Mouse (Mus musculus) monocyte, adult 5-6 weeks (primary cell): ENCODE data around the gene Gm9844. TPM values are rescaled to one million over a fixed set of nuclear protein-coding genes. Genes with fewer than 3 reads are reported as not detected.
A peak's percentile ranks its signal among the peaks of the same experiment; 100 is the strongest.
"Not testable (repeated sequence)": the region's sequence is repeated elsewhere in the genome, so short reads cannot be mapped to it uniquely, and the experiment has no call there.

ENCODE experiments used
- ATAC-seq: fragments of 153-309, 156-312 bp; replicated peaks from 2 replicates; pipeline ENCODE4 v1.8.0; 2017; ENCODE audit warnings: mild to moderate bottlenecking; ENCODE audit not compliant: low TSS enrichment, insufficient number of reproducible peaks, severe bottlenecking, poor library complexity, low FRiP score
- total RNA-seq: library from RNA; stranded (forward); fragments of 200-1000, 200-491, 200-594 nt; gene quantifications from 3 replicates; pipeline ENCODE4 v1.2.3, GENCODE M21; 2017

Gm9844 gene
- total RNA-seq, 1 experiment from 2014 or later = 19.1 TPM

- no peak for ATAC-seq
Observed at GRCm38 (mm10) chr7:24892125-24892583, 30.1 kb downstream of the Gm9844 start.

- not testable (repeated sequence) for ATAC-seq
Observed at GRCm38 (mm10) chr7:24895749-24896148, 33.7 kb downstream of the Gm9844 start.

- no peak for ATAC-seq
Observed at GRCm38 (mm10) chr7:24896269-24896668, 34.3 kb downstream of the Gm9844 start.

- peak; percentile 18; the same call in 1 of the 2 replicates for ATAC-seq
Observed at GRCm38 (mm10) chr7:24897224-24897623, 35.2 kb downstream of the Gm9844 start, which contains the start of gene Cd79a. Gene Cd79a, plus strand, starts transcription at chr7:24897381.

- no peak for ATAC-seq
Observed at GRCm38 (mm10) chr7:24897959-24898358, 35.9 kb downstream of the Gm9844 start.

GRCm38 (mm10) chr7:24901114-24901513, 39.1 kb downstream of the Gm9844 start:
- peak; percentile 18 for ATAC-seq

- ATAC-seq = peak; percentile 27
Observed at GRCm38 (mm10) chr7:24901842-24902241, 39.8 kb downstream of the Gm9844 start.

GRCm38 (mm10) chr7:24902264-24902629, 40.2 kb downstream of the Gm9844 start:
- peak; percentile 3; the same call in 1 of the 2 replicates for ATAC-seq

- ATAC-seq = peak; percentile 4; the same call in 1 of the 2 replicates
Observed at GRCm38 (mm10) chr7:24902630-24903443, 40.8 kb downstream of the Gm9844 start, which contains the start of gene Arhgef1. Gene Arhgef1, plus strand, starts transcription at chr7:24902912.

- no peak for ATAC-seq
Observed at GRCm38 (mm10) chr7:24903444-24903825, 41.4 kb downstream of the Gm9844 start.

GRCm38 (mm10) chr7:24904070-24904483, 42.1 kb downstream of the Gm9844 start:
- peak; percentile 74 for ATAC-seq

- no peak for ATAC-seq
Observed at GRCm38 (mm10) chr7:24904936-24905335, 42.9 kb downstream of the Gm9844 start.

- ATAC-seq = no peak
Observed at GRCm38 (mm10) chr7:24906551-24906950, 44.5 kb downstream of the Gm9844 start.

- no peak for ATAC-seq
Observed at GRCm38 (mm10) chr7:24907211-24907748, 45.3 kb downstream of the Gm9844 start.

Other genes with a start within 250 kb of the Gm9844 start
- gene Lypd3, start 225.7 kb upstream of the Gm9844 start, total RNA-seq = not detected in 3 replicates
- not detected in 3 replicates for gene Tex101, start 185.5 kb upstream of the Gm9844 start, total RNA-seq
- not detected in 3 replicates for gene BC049730, start 153.0 kb upstream of the Gm9844 start, total RNA-seq
- not detected in 3 replicates for gene Gm4763, start 135.3 kb upstream of the Gm9844 start, total RNA-seq
- gene Cd177, start 101.9 kb upstream of the Gm9844 start, total RNA-seq = 1.9 to 6.7 TPM (median 5.2 TPM) in 3 replicates
- gene Ceacam10, start 85.0 kb upstream of the Gm9844 start, total RNA-seq = not detected in 3 replicates
- gene Lypd4, start 7.7 kb downstream of the Gm9844 start, total RNA-seq = not detected in 3 replicates
- not detected in 3 replicates for gene Dmrtc2, start 7.8 kb downstream of the Gm9844 start, total RNA-seq
- 599 to 964 TPM (median 888 TPM) in 3 replicates for gene Rps19, start 22.2 kb downstream of the Gm9844 start, total RNA-seq
- 26.8 to 46.7 TPM (median 35.0 TPM) in 3 replicates for gene Cd79a, start 35.2 kb downstream of the Gm9844 start, total RNA-seq
- gene Arhgef1, start 40.7 kb downstream of the Gm9844 start, total RNA-seq = 214 to 370 TPM (median 269 TPM) in 3 replicates
- not detected in 3 replicates for gene Gm4881, start 82.3 kb downstream of the Gm9844 start, total RNA-seq
- 82.7 to 149 TPM (median 92.1 TPM) in 3 replicates for gene Rabac1, start 110.5 kb downstream of the Gm9844 start, total RNA-seq
- gene Atp1a3, start 143.7 kb downstream of the Gm9844 start, total RNA-seq = 54.0 to 91.3 TPM (median 63.7 TPM) in 3 replicates
- gene Grik5, start 210.1 kb downstream of the Gm9844 start, total RNA-seq = 0.48 to 2.9 TPM in 2 of 3 replicates, not detected in the other
- 1.5 to 4.7 TPM (median 3.4 TPM) in 3 replicates for gene Zfp574, start 210.4 kb downstream of the Gm9844 start, total RNA-seq